Mouse (Mus musculus) brain, embryonic 14.5 days (tissue): ENCODE measurements around the gene Hdac4.

Experiments used
- CTCF ChIP-seq: fragments of 200-500 bp; IDR thresholded peaks from 2 replicates; pipeline ENCODE4 v1.5.1; 2012; ENCODE audit warnings: inconsistent platforms, mild to moderate bottlenecking, moderate library complexity, borderline replicate concordance; ENCODE audit not compliant: insufficient read depth, insufficient read length; ENCODE audit errors: extremely low read depth
- POLR2A ChIP-seq: fragments of 200-500 bp; IDR thresholded peaks from 2 replicates; pipeline ENCODE4 v1.6.1; 2012; ENCODE audit warnings: mild to moderate bottlenecking, inconsistent platforms, borderline replicate concordance; ENCODE audit not compliant: poor library complexity, insufficient read depth, insufficient read length, severe bottlenecking; ENCODE audit errors: extremely low read depth

DNA sequence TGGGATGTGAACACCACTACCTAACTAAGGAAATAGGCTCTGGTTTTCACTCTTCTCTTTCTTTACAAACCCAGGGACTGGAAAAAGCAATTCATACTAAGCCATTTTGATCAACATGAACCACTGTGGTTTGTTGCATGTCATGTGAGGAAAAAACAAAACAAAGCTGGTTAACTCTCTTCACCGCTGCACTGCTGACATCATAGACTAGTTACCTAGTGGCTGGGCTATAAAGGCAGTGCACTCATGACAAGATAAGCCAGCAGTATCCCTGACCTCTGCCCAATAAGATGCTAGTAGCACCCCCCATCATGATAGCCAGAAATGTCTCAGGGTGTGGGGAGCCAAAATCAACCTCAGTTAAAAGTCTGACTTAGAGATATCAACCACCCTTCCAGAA is 47.0 kb downstream of the Hdac4 start:
- TF ChIP-seq POLR2A (no peak), CTCF (no peak)
